Mouse (Mus musculus) forebrain, embryonic 12.5 days (tissue): Measurements from ENCODE around the gene Cmpk2. TPM values are rescaled to one million over a fixed set of nuclear protein-coding genes. Genes with fewer than 3 reads are reported as not detected.
A peak's percentile ranks its signal among the peaks of the same experiment; 100 is the strongest.
"Not testable (repeated sequence)": the region's sequence is repeated elsewhere in the genome, so short reads cannot be mapped to it uniquely, and the experiment has no call there.

ENCODE experiments used
- ATAC-seq: fragments of 200-750 bp; cut with Nextera tagmentation; 2 replicates; pipeline ENCODE4 v1.8.0; 2017; ENCODE audit warnings: moderate TSS enrichment; ENCODE audit not compliant: low FRiP score
- H3K27ac ChIP-seq: fragments of 300-500 bp; sonication (generic); 2 replicates; pipeline ENCODE4 v1.5.1; 2016; ENCODE audit warnings: mild to moderate bottlenecking
- H3K27me3 ChIP-seq: fragments of 300-500 bp; sonication (generic); 2 replicates; pipeline ENCODE4 v1.6.1; 2016; ENCODE audit warnings: mild to moderate bottlenecking
- H3K36me3 ChIP-seq: fragments of 300-500 bp; sonication (generic); replicated peaks from 2 replicates; pipeline ENCODE4 v1.6.1; 2016; ENCODE audit warnings: mild to moderate bottlenecking
- H3K4me1 ChIP-seq: fragments of 300-500 bp; sonication (generic); 2 replicates; pipeline ENCODE4 v1.6.1; 2016
- H3K4me2 ChIP-seq: fragments of 300-500 bp; sonication (generic); 2 replicates; pipeline ENCODE4 v1.6.1; 2016; ENCODE audit warnings: mild to moderate bottlenecking, moderate library complexity
- H3K4me3 ChIP-seq: fragments of 300-500 bp; sonication (generic); replicated peaks from 2 replicates; pipeline ENCODE4 v1.5.1; 2016; ENCODE audit warnings: mild to moderate bottlenecking
- H3K9ac ChIP-seq: fragments of 300-500 bp; sonication (generic); 2 replicates; pipeline ENCODE4 v1.6.1; 2016; ENCODE audit warnings: mild to moderate bottlenecking
- H3K9me3 ChIP-seq: fragments of 300-500 bp; sonication (generic); 2 replicates; pipeline ENCODE4 v1.6.1; 2016
- WGBS: fragments of 180-500 bp; shearing (Covaris S2); methylation state at CpG from one replicate; pipeline ENCODE4 v1.1.7; 2016; 5-methylcytosine and 5-hydroxymethylcytosine counted together
- polyA plus RNA-seq: library from polyadenylated mRNA; unstranded; fragments of >200 nt; fragmentation: Nextera tagmentation; extraction: Ambion mirVana; gene quantifications from 2 replicates; pipeline ENCODE4 v1.2.1, GENCODE M21; 2016

Cmpk2 gene
- polyA plus RNA-seq, 1 experiment from 2014 or later, result 7.2 TPM

- Histone ChIP-seq H3K27ac (no peak overlapping the region), H3K36me3 (no peaks in the 10 kb centered on the region), H3K9me3 (no peaks in the 10 kb centered on the region), H3K27me3 (no peaks in the 10 kb centered on the region), H3K4me2 (no peak overlapping the region), H3K4me1 (peaks cover 7% of the 10 kb centered on the region), H3K9ac (no peak overlapping the region), H3K4me3 (no peak overlapping the region)
- 58% methylated on average over 5 of the region's 5 CpGs for WGBS
- ATAC-seq, result no peak
Observed at GRCm38 (mm10) chr12:26454682-26455081, 14.3 kb upstream of the Cmpk2 start.

- Histone ChIP-seq H3K9me3 (no peaks in the 10 kb centered on the region), H3K27ac (no peak within 1 kb of the TSS), H3K4me3 (no peak within 1 kb of the TSS), H3K27me3 (no peaks in the 10 kb centered on the region), H3K4me2 (0 out of 2 replicates have a peak within 1 kb of the TSS, but pooled peaks have one; percentile 10), H3K9ac (no peak within 1 kb of the TSS), H3K36me3 (no peaks in the 10 kb centered on the region), H3K4me1 (peaks cover 7% of the 10 kb centered on the region)
- 55% methylated on average over 13 of the region's 13 CpGs for whole genome bisulfite sequencing
- no peak for ATAC-seq
Observed at GRCm38 (mm10) chr12:26456028-26456698, 12.8 kb upstream of the Cmpk2 start, which contains the start of gene Rsad2. Rsad2 (minus strand) TSS chr12:26456452.

- H3K27ac ChIP-seq, result no peak overlapping the region
- no peak overlapping the region for H3K4me2 ChIP-seq
- no peaks in the 10 kb centered on the region for H3K9me3 ChIP-seq
- no peaks in the 10 kb centered on the region for H3K36me3 ChIP-seq
- 81% methylated on average over 2 of the region's 2 CpGs for WGBS
- H3K4me1 ChIP-seq, result peaks cover 7% of the 10 kb centered on the region
- no peak overlapping the region for H3K4me3 ChIP-seq
- ATAC-seq, result no peak
- H3K27me3 ChIP-seq, result no peaks in the 10 kb centered on the region
- no peak overlapping the region for H3K9ac ChIP-seq
Observed at GRCm38 (mm10) chr12:26460091-26460490, 8.9 kb upstream of the Cmpk2 start.

GRCm38 (mm10) chr12:26465600-26465999 lies 3.4 kb upstream of the Cmpk2 start:
- ATAC-seq, result no peak
- H3K9ac ChIP-seq, result no peak overlapping the region
- H3K4me2 ChIP-seq, result no peak overlapping the region
- H3K4me1 ChIP-seq, result peaks cover 10% of the 10 kb centered on the region; the same call in 1 of the 2 replicates
- H3K27ac ChIP-seq, result no peak overlapping the region
- no peak overlapping the region for H3K4me3 ChIP-seq
- no peaks in the 10 kb centered on the region for H3K9me3 ChIP-seq
- 71% methylated on average over 5 of the region's 5 CpGs for WGBS
- H3K36me3 ChIP-seq, result no peaks in the 10 kb centered on the region
- H3K27me3 ChIP-seq, result peaks cover 4% of the 10 kb centered on the region; the same call in 1 of the 2 replicates

- Histone ChIP-seq H3K4me2 (peak overlapping the region; percentile 99), H3K27ac (peak overlapping the region; percentile 86; the same call in 1 of the 2 replicates), H3K36me3 (no peaks in the 10 kb centered on the region), H3K27me3 (peaks cover 8% of the 10 kb centered on the region; the same call in 1 of the 2 replicates), H3K4me1 (peaks cover 12% of the 10 kb centered on the region; the same call in 1 of the 2 replicates), H3K9me3 (no peaks in the 10 kb centered on the region), H3K4me3 (peak overlapping the region; percentile 67), H3K9ac (peak overlapping the region; percentile 82)
- WGBS, result 25% methylated on average over 6 of the region's 6 CpGs
- ATAC-seq, result no peak; the same call in 1 of the 2 replicates
Observed at GRCm38 (mm10) chr12:26470042-26470409, 1.0 kb downstream of the Cmpk2 start.

- 75% methylated on average over 3 of the region's 3 CpGs for WGBS
Observed at GRCm38 (mm10) chr12:26471376-26471775, 2.4 kb downstream of the Cmpk2 start.

GRCm38 (mm10) chr12:26472770-26473481 lies 3.9 kb downstream of the Cmpk2 start:
- Histone ChIP-seq H3K4me2 (no peak overlapping the region), H3K4me1 (peaks cover 12% of the 10 kb centered on the region; the same call in 1 of the 2 replicates), H3K36me3 (no peaks in the 10 kb centered on the region), H3K9ac (no peak overlapping the region), H3K27me3 (peaks cover 8% of the 10 kb centered on the region; the same call in 1 of the 2 replicates), H3K4me3 (no peak overlapping the region), H3K9me3 (no peaks in the 10 kb centered on the region), H3K27ac (no peak overlapping the region)
- WGBS, result 86% methylated on average over 3 of the region's 3 CpGs
- ATAC-seq, result no peak

More at GRCm38 (mm10) chr12:26471376-26471775, 2.4 kb downstream of the Cmpk2 start:
- Histone ChIP-seq H3K9me3 (no peaks in the 10 kb centered on the region), H3K9ac (no peak overlapping the region), H3K27ac (no peak overlapping the region), H3K36me3 (no peaks in the 10 kb centered on the region), H3K4me3 (no peak overlapping the region), H3K4me2 (no peak overlapping the region), H3K27me3 (peaks cover 8% of the 10 kb centered on the region; the same call in 1 of the 2 replicates), H3K4me1 (peaks cover 12% of the 10 kb centered on the region; the same call in 1 of the 2 replicates)
- ATAC-seq, result no peak

- no peaks in the 10 kb centered on the region for H3K9me3 ChIP-seq
- peaks cover 5% of the 10 kb centered on the region; the same call in 1 of the 2 replicates for H3K27me3 ChIP-seq
- H3K4me3 ChIP-seq, result no peak overlapping the region
- H3K9ac ChIP-seq, result no peak overlapping the region
- no peaks in the 10 kb centered on the region for H3K36me3 ChIP-seq
- H3K4me2 ChIP-seq, result no peak overlapping the region
- ATAC-seq, result no peak
- 91% methylated on average over 6 of the region's 6 CpGs for WGBS
- H3K27ac ChIP-seq, result no peak overlapping the region
- H3K4me1 ChIP-seq, result peaks cover 9% of the 10 kb centered on the region; the same call in 1 of the 2 replicates
Observed at GRCm38 (mm10) chr12:26473746-26474145, 4.7 kb downstream of the Cmpk2 start.

GRCm38 (mm10) chr12:26477198-26477597 lies 8.2 kb downstream of the Cmpk2 start:
- no peak overlapping the region for H3K9ac ChIP-seq
- no peaks in the 10 kb centered on the region for H3K4me1 ChIP-seq
- H3K36me3 ChIP-seq, result no peaks in the 10 kb centered on the region
- H3K4me3 ChIP-seq, result no peak overlapping the region
- no peak for ATAC-seq
- no peaks in the 10 kb centered on the region for H3K9me3 ChIP-seq
- H3K27me3 ChIP-seq, result no peaks in the 10 kb centered on the region
- no peak overlapping the region for H3K4me2 ChIP-seq
- H3K27ac ChIP-seq, result no peak overlapping the region
- 88% methylated on average over 5 of the region's 5 CpGs for WGBS

- no peaks in the 10 kb centered on the region for H3K36me3 ChIP-seq
- H3K9me3 ChIP-seq, result no peaks in the 10 kb centered on the region
- H3K4me3 ChIP-seq, result no peak overlapping the region
- H3K9ac ChIP-seq, result no peak overlapping the region
- H3K27me3 ChIP-seq, result no peaks in the 10 kb centered on the region
- no peak overlapping the region for H3K4me2 ChIP-seq
- ATAC-seq, result no peak
- no peak overlapping the region for H3K27ac ChIP-seq
- WGBS, result 81% methylated on average over 18 of the region's 18 CpGs
- no peaks in the 10 kb centered on the region for H3K4me1 ChIP-seq
Observed at GRCm38 (mm10) chr12:26478196-26479004, 9.4 kb downstream of the Cmpk2 start.

GRCm38 (mm10) chr12:26485738-26486580 lies 17.0 kb downstream of the Cmpk2 start:
- not testable (repeated sequence) for H3K9ac ChIP-seq, H3K4me2 ChIP-seq, H3K9me3 ChIP-seq, H3K36me3 ChIP-seq, H3K27ac ChIP-seq, ATAC-seq, H3K4me3 ChIP-seq
- 94% methylated on average over 12 of the region's 12 CpGs for WGBS
- Histone ChIP-seq H3K4me1 (peaks cover 11% of the 10 kb centered on the region), H3K27me3 (peaks cover 12% of the 10 kb centered on the region)
